Mouse (Mus musculus) R1 (cell line): ENCODE results near the gene S100a14.
A peak's percentile ranks its signal among the peaks of the same experiment; 100 is the strongest.

Source experiments
- DNase-seq: peaks from one replicate; pipeline ENCODE4 v3.0.0-alpha.2; 2018; ENCODE audit warnings: low read depth, low spot score

Gene S100a14

DNA sequence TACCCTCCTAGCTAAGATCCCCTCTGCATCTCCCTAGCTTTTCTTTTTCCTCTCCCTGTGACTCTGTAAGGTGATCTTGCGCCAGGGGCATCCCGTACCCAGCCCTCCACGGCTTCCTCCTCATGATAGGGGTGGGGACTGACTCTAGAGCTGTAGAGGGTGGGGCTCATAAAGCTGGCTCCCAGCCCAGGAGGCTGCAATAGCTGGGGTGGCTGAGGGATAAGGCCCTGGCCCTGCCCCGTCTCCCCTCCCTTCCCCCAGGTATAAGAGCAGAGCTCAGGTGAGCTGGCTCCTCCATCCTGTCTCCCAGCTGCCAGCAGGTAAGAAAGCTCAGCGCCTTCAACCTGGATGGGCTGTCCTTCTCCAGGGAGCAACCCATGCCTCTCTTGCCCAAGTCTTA is at the start of gene S100a14:
S100a14 (plus strand) TSS at position 277 of the 400 bp plus-strand sequence.
- DNase-seq, result no peak

DNA sequence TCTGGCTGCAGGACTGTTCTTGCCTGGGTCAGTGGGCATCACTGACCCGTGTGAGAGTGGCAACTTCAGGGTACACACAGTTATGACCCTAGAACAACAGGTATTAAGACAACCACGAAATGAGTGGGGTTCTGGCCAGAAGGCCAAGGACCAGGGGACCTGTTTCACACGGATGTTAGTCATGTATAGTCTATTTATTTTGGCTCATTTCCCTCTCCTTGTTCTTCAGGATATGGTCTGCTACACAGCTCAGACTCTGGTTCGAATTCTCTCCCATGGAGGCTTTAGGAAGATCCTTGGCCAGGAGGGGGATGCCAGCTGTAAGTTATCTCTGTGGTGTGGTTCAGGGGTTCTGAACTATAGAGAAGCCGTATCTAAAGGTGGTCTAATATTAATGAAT is 39.7 kb upstream of the S100a14 start:
- DNase-seq, result no peak

DNA sequence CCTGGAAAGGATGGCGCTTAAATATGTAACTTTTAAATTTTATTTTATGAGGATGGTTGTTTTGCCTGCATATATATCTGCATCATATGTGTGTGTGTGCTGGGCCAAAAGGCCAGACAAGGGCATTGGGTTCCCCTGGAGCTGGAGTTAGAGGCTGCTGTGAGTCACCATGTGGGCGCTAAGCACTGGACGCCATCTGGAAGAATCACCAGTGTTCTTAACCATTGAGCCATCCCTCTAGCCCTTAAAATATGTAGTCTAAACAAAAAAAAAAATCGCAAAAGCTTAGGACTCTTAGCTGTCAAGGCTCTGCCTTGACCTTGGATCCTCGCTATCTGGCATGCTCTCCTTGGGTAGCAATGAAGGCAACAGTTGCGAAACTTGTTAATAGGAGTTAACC is 38.1 kb upstream of the S100a14 start:
- no peak for DNase-seq

DNA sequence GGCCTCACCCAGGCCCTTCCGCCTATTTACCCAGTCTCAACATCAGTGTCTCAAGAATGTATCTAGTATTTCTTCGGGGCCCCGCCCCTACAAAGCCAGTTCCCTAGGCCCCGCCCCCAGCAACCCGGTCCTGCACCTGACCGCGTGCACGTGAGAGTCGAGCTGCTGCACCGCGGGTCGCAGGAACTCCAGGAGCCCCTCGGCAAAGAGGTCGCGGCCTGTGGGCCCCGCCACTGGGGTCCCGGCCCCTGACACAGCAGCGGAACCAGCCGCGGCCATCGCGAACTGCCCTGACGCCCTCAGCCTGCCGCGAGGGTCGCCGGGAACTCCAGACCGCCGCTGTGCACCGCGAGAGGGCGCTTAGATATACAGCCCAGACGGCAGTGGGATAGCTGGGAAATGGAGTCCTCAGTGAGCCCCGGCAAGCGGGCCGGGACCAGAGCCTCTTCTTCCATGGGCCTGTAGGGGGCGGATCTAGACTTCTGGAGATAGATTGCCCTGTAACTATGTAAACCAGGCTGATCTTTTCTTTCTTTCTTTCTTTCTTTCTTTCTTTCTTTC is 35.9 kb upstream of the S100a14 start, which contains the start of gene Snapin:
Snapin (minus strand) TSS at position 338 of the 561 bp plus-strand sequence.
- DNase-seq, result peak; percentile 96

DNA sequence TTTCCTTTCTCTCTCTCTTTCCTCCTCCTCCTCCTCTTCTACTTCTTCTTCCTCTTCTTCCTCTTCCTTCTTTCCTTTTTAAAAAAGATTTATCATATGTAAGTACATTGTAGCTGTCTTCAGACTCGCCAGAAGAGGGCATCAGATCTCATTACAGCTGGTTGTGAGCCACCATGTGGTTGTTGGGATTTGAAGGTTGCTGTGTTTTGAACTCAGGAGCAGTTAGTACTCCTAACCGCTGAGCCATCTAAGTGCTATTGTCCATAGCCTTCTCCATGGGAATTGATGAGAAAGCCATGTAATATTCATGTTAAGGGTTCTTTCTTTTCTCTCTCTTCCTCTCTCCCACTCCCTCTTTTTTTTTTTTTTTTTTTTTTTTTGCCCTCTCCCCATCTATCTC is 35.3 kb upstream of the S100a14 start:
- peak; percentile 79 for DNase-seq

DNA sequence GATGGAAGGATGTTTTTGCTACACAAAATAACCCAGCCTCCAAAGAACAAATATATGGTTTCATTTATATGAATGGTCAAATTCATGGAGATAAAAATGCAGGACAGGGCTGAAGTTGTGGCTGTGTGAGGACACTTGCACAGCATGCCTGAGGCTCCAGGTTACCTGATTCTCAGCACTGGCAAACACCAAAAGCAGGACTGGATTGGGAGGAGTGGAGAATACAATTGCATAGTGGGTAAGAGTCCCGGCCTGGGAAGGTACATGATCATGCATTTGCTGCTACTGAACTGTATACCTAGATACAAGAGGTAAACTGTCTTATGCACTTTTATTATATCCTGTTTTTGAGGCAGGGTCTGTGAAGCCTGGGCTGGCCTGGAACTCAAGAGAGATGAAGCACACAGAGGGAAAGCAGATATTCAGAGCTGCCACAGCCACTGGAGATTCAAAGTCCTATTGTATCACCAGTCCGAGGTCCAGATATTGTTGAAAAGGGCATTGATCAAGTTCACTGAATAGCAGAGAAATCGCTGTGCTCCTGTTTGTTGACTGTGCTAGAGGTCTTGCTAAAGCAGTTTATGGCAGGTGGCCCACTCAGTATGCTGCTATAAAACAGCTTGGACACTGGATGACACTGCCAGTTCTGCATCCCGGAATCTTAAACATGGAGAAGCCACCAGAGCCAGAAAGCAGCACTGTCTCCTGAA is 32.7 kb upstream of the S100a14 start:
- DNase-seq, result peak; percentile 26

DNA sequence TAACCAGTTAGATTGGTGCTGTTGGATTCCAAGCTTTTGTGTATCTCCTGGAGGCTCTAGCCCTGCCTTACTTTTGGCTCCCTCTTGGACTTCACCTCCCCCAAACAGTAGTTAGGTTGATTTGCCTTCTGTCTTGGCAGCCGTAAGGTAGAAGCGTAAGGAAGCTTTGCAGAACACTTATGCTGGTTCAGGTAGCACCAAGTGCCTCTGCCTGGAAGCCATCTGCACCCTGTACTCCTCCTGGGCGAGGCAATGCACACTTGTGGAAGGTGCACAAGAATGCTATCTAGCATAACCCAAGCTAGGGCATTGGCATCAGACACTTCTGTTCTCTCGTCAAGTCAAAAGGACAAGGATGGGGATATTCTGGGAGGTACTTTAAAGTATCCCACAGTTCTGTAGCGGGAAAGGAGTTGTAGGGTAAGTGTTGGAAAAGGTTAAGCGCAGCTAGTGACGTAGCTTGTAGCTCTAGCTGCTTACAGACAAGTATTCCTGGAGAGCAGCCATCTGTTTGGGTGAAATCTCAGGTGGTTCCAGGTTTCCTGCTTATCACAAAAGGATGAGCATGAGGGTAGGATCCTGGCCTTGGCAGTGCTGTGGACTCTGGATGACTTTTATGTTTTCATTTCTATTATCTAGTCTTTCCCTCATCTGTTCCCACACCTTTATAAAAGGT is 30.7 kb upstream of the S100a14 start:
- DNase-seq, result no peak

DNA sequence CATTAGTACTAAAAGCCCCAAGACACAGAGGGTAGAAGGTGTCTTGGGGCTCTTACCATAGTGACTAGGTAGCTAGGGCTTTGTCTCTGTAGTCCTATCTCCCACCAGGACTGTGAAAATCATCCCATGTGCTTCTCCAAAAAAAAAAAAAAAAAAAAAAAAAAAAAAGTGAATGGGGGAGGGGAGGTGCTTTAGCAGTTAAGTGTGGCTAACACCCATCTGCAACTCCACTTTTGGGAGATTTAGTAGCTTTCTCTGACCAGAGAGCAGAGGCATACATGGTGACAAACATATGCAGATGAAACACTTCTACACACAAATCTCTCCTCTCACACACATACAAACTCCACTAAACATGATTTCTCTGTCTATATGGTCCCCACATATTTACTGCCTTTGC is 29.1 kb upstream of the S100a14 start:
- DNase-seq, result no peak

DNA sequence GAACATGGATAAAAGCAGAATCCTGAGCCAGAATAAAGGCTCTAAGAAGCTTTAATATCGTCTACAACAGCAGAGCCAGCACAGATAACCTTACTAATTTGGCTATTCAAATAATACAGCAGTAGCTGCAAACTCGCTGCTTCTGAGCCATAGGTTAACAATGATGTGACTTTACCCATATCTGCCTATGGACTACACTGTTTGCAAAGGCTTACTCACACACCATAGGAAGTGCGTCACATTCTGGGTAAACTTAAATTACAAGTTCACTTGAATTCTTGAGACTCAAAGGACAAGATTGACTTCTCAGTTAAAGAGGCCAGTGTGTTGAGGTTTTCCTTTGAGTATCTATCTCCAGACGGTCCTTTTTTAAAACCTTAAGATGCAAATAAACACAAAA is 23.2 kb upstream of the S100a14 start:
- DNase-seq, result no peak

DNA sequence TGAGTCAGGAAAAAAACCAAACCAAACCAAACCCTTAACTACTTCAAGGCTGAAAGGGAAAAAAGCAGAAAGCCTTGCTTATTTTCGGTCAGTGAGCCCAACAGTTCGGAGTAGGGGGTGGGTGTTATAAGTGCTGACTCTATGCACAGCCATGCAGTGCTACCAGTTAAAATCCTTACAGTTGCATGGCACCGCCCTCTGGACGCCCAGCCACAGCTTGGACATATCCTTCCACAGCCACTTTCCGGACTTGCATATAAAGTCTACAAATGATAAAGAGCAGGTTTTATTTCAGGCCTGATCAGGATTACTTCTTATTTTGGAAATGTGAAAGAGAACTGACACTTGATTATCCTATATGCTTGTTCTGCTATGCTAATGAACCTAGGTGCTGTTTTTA is 21.4 kb upstream of the S100a14 start:
- no peak for DNase-seq

DNA sequence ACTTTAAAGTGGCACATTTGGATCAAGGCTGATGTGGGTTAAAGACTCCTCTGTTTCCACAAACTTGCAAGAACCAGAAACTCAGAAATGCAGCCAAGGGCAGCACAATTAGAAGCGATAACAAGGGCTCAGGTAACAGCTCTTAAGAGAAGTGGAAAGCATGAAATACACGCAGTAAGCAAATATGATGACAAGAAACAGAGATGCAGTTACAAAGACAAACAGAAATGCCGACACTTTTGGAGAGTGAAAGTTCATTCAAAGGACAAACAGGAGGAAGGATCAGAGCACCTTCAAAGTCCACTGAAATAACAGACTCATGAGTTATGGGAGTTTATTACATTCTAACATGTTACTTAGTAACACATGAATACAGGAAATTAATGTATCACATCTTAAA is 20.3 kb upstream of the S100a14 start:
- no peak for DNase-seq

DNA sequence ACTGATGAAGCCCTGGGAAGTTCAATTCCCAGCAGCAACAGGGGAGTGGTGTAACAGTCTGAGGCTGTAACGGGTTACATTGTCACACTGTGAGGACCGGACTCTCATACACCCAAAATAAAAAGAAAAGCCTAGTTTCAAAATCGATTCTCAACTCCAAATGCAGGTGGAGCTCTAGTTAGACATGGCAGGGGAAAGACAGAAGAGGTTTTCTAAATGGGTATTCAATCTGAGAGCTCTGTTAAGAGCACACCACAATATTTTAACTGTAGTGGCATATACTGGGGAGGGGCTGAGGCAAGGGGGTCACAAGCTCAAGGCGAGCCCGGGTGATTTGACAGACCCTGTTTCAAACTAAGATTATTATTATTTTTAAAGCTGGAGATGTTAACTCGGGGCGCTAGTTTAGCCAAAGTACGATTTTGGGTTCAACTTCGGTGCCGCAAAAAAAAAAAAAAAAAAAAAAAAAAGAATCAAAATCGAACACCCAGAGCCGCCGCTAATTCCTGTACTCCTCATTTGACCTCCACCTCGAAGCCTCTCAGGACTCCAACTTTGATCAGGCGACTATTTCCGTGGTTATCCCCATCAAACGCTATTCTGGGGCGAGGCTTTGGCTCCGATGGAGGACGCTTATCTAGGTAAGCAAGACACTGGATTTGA is 18.2 kb upstream of the S100a14 start:
- peak; percentile 29 for DNase-seq

DNA sequence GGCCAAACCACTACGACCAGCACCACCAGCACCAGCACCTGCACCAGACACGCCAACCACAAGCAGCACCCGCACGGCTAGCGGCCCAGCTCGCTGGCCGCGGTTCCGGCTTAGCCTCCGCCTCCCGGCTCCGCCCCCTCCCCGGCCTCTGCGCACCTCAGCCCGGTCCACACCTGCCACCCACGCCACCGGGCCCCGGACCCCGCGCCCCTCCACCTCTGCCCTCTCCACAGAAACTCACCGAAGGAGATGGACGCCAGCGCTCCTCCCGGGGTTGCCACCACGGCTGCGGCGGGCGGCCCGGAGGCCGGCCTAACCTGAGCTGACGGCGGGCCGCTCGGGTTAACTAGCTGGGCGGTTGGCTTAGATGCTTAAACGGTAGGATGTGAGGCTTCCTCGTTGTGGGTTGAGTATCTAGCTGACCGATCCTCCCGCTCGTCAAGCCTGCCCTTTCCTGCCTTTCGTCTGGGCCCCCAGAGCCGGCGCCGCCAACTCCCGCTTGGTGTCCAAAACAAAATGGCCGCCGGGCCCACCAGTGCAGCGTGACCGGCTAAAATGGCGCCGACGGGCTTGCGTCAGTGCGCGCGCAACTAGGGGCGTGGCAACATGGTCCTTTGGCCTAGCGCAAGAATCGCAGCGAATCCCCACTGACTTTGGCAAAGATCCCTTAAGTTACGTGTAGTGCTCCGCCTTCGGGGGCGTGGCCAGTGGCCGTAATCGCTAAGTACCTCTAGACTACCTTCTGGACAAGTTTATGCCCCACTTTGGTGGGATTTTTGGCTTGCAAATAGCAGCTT is 17.5 kb upstream of the S100a14 start, which contains the start of gene Chtop:
Chtop (minus strand) TSS at position 549 of the 797 bp plus-strand sequence.
- peak; percentile 99 for DNase-seq

DNA sequence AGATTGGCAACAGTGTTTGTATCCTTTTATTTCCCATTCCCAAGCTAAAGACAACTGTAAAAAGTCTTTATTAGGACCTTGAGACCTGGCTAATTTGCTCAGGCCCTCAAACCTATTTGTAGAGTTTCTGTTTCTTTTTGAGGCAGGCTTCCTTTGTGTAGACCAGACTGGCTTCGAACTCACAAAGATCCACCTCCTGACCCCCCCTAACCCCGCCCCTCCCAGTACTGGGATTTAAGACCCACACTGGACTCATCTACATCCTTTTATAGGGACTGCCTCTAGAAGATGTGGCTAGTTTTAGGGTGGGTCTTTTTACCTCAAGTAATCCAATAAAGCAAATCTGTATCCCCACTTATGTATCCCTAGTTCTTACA is 16.9 kb upstream of the S100a14 start:
- DNase-seq, result no peak

DNA sequence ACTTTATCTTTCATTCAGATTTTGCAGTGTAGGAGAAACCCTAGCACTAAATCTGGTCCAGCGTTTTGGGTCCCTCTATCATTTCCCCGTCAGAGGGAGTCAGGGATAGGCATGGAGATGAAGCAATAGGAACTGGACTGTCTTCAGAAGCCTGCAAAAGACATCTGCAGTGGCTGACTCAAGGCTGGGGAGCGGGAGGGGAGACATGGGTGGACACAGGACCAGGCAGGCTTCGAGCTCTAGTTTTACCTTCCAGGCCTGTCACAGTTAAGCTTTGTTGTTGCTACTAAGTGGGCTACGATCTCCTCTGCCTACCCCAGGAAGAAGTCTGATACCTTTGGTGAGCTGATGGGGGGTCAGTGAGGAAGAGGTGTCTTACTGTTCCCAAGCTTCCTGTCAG is 14.4 kb upstream of the S100a14 start:
- no peak for DNase-seq

DNA sequence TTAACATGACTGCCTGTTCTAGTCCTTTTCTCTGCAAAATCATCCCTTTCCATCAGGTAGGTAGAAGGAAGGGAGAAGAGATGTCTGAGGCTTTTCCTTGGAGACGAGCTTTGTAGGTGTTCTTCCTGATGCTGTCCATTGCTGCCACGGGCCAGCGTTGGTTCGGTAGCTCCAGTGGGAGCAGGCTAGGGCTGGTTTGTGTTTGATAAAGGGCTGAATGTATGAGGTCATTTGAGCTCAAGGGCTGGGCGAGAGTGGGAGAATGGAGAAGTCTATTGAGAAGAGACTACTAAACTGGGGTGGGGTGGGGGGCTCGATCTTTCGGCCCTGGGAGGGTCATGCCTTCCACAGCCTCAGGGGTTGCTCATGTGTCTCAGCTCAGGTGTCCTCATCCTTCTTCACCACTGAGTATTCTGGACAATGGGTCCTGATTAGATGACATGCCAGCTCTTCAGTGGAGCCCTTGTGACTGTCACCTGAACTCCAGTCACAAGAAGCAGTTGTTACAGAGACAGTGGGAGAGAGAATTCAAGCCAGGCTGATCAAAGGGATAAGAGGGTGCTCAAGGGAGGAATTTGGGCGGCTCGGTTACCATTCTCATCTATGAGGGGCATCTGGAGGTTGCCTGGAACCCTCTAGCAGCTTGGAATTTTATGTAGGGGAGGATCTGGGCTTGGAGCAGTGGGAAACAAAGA is 13.6 kb upstream of the S100a14 start:
- peak; percentile 41 for DNase-seq

DNA sequence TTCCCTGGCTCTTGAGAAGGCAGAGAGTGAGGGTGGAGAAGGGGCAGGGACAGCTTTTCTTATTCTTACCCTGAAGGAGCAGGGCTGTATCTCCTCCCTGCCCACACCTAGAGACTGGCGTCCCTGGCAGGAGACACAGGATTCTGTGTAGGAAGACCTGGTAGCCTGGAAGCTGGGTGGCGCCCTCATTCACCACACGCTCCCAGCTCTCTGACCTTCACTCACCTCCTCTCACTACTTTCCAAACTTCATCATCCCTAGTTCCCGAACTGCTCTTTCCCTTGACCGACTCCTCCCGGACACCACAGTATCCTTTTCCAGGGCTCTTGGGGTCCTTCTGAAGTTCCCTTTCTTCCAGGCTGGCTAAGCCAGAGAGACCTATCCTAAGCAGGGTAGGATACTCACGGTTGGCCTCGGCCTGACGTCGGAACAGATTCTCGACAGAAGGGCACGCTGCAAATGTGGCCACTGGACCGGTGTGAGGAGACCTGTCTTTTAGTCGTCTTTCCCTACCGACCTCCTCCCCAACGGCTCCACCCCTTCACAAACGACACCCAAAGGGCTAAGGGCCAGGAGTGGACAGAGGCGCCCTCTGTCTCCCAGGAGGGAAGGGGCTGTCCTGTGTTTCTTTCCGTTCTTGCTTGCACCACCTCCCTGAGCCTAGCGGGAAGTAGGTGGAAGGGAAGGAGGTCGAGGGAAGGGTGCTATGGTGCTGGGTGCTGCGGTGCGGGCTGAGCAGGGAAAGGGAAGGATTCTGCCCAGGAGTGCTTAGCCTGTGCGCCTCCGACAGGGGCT is 12.7 kb upstream of the S100a14 start, which contains the start of the genes S100a1 and S100a13:
S100a1 (minus strand) TSS at position 597 of the 795 bp plus-strand sequence.
S100a13 (plus strand) TSS at position 640 of the 795 bp plus-strand sequence.
- peak; percentile 21 for DNase-seq

DNA sequence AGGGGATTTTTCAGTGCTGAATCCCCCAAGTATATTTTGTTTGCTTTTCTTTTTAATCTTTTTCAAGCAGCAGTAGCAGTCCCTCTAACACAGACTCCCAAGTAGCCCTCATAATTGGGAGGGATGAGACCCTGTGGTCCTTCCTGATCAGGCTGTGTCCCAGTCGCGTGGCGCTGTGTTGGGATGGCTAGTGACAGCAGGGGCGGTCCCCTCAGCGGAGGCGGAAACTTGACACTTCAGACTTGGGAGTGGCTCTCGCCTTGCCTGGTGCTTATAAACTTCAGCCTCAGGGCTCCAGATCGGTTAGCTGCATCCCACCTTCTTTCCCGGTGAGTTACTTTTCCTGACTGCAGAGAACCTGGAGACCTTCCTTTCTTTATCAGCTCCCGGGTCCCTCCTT is 12.0 kb upstream of the S100a14 start:
- DNase-seq, result peak; percentile 69

DNA sequence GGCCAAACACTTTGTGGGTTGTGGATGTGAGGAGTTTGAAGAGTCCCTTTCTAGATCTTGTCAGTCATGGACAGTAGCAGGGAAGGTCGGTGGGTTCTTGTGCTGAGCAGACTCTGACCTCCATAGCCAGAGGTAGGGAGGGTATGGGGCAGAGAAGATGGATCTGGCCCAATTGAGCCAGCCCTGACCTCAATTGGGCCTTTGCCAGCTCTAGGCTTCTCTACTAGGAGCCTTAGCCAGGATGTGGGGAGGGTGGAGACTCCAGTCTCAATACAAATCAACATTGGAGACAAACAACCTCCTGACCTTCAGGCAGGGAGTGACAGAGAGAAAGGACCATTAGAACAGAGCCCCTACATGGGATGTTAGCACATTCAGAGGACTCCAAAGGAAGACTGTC is 11.4 kb upstream of the S100a14 start:
- no peak for DNase-seq

DNA sequence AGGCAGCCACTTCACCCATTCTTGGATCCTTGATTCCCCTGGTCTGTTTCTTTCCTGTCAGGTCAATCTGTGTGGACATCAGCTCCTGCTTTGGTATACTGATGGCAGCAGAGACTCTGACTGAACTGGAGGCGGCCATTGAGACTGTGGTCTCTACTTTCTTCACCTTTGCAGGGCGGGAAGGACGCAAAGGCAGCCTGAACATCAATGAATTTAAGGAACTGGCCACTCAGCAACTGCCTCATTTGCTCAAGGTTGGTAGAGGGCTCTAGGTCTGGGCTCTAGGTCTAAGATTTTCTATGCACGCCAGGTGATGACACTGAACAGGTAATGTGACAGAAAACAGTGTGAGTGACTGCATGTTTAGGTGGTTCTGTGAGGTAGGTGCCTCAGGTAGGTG is 10.9 kb upstream of the S100a14 start:
- no peak for DNase-seq
